Mouse (Mus musculus) CH12F3 (cell line): ENCODE data around the gene Rgs14.

Experiments used
- in situ Hi-C: fragments of 300-500 bp; cut with MboI; formaldehyde crosslinking; loops from 2 replicates; pipeline ENCODE4 v1.14.3; 2020; ENCODE audit warnings: low sequenced_read_pairs

The Rgs14 gene

DNA sequence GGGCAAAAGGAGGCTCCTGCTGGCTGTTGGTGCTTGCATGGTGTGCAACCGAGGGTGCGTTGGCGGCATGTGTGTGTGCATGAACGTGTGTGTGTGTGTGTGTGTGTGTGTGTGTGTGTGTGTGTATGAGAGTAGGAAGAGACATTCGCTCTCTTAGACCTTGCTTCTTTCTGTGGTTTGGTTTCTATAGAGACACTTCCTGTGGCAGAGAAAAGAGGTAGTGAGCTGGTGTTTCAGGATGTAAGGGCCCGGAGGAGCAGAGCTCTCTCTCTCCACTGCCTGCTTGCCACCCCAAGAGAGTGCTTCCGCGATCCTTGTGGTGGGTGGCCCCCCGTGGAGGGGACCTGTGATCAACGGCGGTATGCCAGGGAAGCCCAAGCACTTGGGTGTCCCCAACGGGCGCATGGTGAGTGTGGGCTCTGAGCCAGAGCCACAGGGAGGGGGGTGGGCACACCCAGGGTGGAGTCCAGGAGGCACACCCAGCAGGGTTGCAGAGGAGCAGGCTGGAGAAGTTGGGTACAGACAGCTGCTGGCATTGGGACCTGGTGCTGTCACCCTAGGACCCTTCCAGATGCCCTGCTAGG lies at the start of gene Rgs14:
Rgs14 (plus strand) TSS at position 202 of the 584 bp plus-strand sequence.
- in situ Hi-C loops = no loop called here

DNA sequence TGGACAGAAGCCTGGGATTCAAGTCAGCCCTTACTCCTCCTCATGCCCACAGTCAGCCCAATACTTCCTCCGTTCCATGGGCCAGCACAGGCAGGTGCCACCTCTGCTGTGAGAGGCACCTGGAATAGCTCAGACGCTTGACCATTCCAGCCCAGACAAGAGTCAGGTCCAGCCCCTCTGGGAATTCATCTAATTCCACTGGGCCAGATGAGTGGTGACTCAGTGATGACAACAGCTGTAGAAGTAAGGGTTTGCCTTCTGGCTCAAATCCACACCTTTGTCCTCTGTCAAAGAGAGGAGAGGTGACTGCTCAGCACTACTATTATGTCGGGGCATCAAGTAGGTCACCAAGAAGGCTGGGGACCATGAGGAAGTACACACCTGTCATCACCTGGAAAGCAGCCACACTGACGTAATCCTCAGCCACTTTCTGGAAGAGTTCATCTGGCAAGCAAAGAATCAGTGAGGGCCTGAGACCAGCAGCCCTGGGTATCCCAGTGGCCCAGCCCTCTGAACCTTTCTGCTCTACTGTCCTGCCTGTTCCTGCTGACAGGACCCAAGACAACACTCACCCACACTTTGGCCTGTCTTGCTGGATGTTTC lies 49.5 kb upstream of the Rgs14 start, which contains the start of gene Prelid1:
Prelid1 (plus strand) TSS at position 570 of the 603 bp plus-strand sequence.
- in situ Hi-C loops = no loop called here

DNA sequence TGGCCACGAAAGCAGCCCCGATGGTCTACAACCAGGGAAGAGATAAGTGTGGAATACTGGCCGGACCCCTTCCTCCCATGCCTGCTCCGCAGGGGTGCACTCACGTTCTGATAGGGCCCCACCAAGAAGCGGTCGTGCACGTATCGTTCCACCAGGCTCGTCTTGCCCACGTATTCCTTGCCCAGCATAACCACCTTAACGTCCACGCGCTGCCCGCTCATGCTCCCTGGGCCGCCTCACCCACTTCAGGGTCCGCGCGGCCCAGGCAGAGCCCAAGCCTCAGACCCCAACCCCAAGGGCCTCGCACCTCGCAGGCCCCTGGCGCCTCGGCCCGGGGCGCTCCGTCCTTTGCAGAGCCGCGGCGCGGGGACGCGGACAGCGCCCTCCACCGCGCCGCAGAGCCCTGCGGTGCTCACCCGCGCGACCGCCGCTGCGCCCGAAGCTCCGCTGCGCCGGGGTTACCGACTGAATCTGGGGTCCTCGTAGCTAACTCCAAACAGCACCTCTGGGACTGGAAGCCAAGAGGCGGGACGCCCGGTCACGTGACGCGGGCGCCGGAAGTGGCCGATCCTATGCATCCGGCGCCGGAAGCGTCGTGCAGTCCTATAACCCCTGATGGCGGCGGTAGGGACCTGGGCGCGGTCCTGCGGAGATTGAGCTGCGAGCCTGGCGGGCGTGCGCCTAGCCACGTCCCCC lies 48.0 kb upstream of the Rgs14 start, which contains the start of gene Rab24:
Rab24 (minus strand) TSS at position 513 of the 696 bp plus-strand sequence.
- in situ Hi-C loops = no loop called here

DNA sequence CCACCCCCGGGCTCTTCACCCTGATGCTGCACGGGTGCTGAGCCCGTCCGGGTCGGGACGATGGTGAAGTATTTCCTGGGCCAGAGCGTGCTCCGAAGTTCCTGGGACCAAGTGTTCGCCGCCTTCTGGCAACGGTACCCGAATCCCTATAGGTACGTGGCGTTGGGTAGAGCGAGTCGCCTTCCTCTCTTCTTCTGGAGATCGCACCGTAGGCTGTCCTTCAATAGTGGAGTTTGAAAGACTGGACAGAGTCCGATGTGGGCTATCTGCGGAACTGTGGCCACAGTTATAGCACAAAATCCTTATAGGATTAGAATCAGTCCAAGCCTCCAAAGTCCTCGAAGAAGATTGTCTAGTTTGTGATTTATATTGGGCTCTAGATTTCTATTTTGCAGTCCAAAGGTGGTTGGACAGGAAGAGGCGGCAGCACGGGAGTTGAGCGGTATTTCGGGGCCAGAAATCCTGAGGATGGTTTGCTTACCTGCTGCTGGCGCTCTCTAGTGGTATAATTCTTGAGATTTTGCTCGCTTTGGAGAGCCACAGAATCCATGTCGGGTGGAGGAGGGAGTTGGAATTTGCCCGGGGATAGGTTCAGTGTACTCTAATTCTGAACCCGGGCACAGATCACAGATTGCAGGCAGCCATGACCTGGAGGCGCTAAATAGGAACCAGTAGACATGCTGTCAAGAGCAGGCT lies 47.3 kb upstream of the Rgs14 start:
- in situ Hi-C loops = no loop called here

- in situ Hi-C loops = no loop called here
Observed at GRCm38 (mm10) chr13:55325596-55325995, 43.9 kb upstream of the Rgs14 start.

GRCm38 (mm10) chr13:55327169-55327568 lies 42.4 kb upstream of the Rgs14 start:
- in situ Hi-C loops = no loop called here

GRCm38 (mm10) chr13:55327633-55328032 lies 41.9 kb upstream of the Rgs14 start:
- in situ Hi-C loops = no loop called here

GRCm38 (mm10) chr13:55328171-55328570 lies 41.4 kb upstream of the Rgs14 start:
- in situ Hi-C loops = no loop called here

GRCm38 (mm10) chr13:55328641-55329040 lies 40.9 kb upstream of the Rgs14 start:
- in situ Hi-C loops = no loop called here

DNA sequence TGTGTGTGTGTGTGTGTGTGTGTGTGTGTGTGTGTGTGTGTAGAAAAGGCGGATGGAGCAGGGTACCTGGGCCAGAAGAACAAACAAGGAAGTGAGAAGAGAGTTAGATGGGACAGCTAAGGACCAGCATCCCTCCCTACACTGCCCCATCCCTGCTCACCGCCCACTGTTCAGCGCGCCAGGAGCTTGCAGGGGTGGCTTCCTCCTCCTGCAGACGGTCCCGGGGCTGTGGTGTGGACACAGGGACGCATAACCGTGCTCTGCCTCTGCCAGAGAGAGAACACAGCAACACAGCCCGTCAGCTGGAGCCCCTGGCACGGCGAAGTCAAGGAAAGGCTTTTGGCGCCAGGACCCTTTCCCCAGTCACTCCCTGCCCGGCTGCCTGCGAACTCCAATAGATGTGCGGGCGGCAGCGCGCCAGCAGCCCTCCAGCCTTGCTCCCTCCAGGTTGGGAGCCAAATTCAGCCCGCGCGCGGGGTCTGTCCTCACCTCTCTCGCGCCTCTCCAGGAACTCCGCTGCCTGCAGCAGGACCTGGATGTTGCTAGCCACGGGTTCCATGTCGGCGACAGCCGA lies 40.3 kb upstream of the Rgs14 start:
- in situ Hi-C loops = no loop called here

GRCm38 (mm10) chr13:55329683-55330566 lies 39.6 kb upstream of the Rgs14 start, which contains the start of gene Mxd3:
Gene Mxd3, minus strand, starts transcription at chr13:55329823.
- in situ Hi-C loops = no loop called here

DNA sequence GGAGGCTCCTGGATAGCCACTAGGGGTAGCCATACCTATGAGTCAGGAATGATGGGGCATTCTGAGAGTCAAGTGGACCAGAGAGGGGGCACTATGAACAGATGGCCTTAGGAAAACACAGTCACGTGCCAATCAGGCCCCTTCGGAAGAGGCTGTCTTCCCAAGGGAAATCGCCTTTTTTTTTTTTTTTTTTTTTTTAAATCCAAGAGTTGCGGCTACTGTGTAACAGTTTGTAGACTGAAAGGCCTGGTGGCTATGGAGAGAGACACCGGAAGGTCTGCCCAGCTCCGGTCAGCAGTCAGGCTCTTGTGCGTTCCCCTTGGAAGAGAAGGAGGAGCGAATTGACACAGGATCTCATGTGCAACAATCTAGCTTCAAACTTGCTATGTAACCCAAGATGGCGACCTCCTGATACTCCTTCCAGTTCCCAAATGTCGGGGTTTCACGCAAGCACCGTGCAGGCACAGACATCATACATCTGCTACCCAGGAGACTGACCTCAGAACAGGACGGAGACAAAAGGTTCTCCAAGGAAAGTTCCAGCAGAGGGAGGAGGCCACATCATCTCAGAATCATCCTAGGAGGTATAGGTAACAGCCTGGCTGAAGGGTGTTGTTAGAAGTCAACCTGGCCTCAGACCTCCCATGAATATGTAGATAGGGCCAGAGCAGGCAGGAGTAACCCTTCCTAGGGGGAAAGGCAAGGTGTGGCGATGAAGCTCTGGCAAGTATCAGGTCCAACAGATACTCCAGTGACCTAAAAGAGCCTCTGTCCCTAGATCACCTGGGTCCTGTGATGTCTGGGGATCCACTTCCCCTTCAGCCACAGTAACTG lies 38.7 kb upstream of the Rgs14 start:
- in situ Hi-C loops = no loop called here

DNA sequence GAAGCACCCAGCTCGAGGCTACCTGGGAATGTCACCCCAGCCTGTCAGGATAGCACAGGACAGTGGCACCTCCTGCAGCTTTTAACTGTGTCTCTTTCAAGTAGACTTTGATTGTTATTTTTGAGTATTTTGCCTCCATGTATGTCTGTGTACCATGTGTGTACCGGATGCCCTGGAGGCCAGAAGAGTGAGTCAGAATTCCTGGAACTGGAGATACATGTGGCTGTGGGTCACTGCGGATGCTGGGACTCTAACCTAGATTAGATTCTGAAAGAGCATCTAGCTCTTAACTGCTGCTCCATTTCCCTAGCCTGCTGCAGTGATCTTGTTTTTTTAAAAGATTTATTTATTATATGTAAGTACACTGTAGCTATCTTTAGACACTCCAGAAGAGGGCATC lies 37.2 kb upstream of the Rgs14 start:
- in situ Hi-C loops = no loop called here

- in situ Hi-C loops = no loop called here
Observed at GRCm38 (mm10) chr13:55335701-55336100, 33.8 kb upstream of the Rgs14 start.

GRCm38 (mm10) chr13:55337341-55337975 lies 32.1 kb upstream of the Rgs14 start:
- in situ Hi-C loops = no loop called here

DNA sequence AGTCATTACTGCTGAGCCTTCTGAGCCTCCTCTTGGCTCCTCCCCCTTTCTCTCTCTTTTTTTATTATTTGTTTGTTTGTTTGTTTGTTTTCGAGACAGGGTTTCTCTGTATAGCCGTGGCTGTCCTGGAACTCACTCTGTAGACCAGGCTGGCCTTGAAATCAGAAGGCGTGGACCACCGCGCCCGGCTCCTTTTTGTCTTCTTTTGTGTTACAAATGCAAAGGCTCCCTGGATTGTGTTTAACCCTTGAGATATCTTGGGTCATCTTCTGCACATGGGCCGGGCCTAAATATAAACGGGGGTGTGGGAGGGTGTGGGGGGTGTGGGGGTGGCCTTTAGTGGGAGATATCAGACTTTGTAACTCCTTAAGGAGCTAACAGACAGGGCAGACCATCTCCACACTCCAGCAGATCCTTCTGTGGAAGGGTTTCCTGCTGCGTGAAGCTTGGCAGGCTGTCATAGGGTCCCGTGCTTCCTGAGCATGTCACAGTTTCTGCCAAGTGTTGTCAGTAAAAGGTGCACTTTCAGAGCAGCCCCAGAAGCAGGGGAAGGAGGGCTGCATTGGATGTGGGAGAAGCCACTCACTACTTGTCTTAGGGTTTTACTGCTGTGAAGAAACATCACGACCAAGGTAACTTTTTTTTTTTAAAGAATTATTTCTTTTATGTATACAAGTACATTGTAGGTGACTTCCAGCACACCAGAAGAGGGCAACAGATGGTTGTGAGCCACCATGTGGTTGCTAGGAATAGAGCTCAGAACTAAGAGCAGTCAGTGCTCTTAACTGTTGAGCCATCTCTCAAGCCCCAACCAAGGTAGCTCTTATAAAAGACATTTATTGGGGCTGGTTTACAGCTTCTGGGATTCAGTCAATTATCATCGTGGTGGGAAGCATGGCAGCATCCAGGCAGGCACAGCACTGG lies 31.1 kb upstream of the Rgs14 start:
- in situ Hi-C loops = no loop called here

- in situ Hi-C loops = no loop called here
Observed at GRCm38 (mm10) chr13:55339259-55339658, 30.3 kb upstream of the Rgs14 start.

- in situ Hi-C loops = no loop called here
Observed at GRCm38 (mm10) chr13:55342469-55342868, 27.1 kb upstream of the Rgs14 start.
